Mouse (Mus musculus) liver (tissue): ENCODE results near the gene Mycbp2.
A peak's percentile ranks its signal among the peaks of the same experiment; 100 is the strongest.

ENCODE experiments used
- DNase-seq: peaks from one replicate; pipeline ENCODE4 v3.0.0-alpha.2; 2020; ENCODE audit warnings: mixed read lengths

Gene Mycbp2

DNA sequence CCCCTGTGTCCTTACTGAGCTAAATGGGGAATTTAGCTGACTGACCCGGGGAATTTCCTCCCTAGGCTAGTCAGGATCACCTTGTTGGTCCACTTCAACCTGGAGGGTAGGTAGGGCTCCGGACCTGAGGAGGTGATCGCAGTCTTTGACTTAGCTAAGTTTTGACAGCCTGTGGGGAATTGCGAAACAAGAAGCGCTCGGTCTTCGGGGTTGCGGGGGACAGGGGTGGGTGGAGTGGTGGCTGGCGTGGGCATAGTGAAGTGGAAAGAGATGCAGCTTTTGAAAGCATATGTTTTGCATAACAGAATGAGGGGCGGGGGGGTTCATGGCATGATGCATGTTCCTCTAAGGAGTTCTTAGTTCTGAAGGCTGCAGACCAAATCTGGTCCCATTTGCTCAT is 275.8 kb downstream of the Mycbp2 start:
- peak; percentile 40 for DNase-seq

DNA sequence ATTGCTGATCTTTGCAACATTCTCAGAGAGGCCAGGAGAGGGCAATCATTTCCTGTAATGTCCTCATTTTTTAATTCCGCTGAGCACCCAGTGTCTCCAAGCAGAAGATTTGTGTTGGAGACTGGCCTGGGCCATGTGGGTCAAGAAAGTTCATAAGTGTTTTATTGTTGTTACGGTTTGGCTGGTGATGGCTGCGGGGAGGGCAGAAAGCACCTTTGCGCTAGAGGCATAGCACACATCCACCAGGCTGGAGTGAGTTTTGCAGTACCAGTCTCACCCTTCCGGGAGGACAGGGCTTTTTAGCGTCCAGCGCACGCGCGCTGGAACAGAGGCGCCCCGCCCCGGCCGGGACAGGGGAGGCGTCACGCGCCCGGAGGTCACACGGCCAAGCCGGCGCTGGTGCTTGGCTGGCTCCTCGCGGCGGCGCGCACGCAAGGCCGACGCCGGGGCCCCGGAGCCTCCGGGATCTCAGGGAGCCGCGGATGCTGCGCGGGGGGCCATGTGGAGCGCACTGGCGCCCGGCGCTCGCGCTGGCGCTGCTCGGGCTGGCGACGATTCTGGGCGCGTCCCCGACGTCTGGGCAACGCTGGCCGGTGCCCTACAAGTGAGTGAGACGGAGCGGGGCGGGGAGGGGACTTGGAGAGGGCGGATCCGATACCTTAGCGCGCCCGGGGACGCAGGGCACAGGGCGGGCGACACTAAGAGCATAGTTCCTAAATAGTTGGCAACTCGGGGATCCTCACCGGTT is 276.6 kb downstream of the Mycbp2 start, which contains the start of gene Cln5:
TSS of gene Cln5 (plus strand) at position 353 of the 748 bp plus-strand sequence.
- DNase-seq, result peak; percentile 96

DNA sequence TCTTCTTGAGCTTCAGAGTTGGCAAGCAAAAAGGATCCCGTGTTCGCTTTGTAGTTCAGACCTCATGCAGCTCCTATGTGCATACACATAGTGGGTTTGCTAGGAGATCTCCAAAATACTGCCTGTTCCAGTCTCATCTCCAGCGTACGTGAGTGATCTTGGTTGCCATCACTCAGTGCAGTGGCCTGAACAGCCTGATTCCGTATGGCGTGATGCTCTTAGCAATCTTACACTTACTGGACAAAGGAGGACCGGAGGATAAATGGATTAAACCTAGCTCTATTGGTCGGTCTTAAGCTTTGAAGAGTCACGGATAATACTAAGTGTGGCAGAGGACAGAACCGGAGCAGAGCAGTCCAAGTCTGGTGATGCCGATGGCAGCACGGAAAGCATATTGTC is 277.1 kb downstream of the Mycbp2 start:
- no peak for DNase-seq

DNA sequence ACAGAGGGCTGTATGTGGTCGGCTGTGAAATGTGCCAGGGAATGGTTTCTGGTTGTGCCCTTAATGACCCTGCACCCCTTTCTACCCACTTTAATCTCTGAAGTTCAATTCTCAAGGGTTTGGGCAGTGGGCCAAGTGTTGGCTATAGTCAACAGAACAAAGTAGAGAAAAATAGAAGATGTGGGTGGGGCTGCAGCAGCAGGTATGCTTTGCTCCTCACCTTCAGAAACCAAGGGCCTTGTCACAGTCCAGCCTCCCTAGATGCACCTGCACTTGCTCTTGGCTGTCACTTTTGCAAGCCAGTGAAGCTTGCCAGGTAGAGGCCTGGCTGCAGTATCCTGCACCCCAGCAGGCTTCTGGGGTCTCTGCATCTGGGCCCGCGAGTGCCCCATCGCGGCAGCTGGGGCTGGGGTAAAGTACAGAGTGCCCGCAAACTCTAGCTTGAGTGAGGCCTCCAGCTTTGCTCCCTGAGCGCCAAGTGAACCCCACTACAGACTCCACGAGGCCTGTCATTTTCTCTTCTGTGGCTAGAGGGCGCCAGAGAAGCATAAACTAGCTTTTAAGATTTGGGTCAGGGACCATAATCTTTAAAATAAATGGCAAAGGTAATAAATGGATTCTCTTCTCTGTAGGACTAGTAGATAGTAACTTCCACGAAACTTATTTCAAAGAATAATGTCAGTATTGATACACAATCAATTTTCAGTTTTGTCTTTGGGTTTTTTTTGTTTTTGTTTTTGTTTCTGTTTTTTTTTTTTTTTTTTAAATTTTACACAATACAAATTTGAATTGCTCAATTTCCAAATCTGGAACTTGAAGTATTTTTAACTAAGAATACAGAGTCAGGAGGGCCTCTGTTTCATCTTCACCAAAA is 281.1 kb downstream of the Mycbp2 start:
- peak; percentile 83 for DNase-seq
